Mouse (Mus musculus) retina, embryonic 14.5 days (tissue): ENCODE measurements at regions not wholly inside any gene's neighbourhood (a gene's known extent, or its start where the extent isn't known, plus 50 kb on each side); places are given as distances from the start of the nearest gene placed in this dataset.

ENCODE experiments used
- DNase-seq: peaks from one replicate; pipeline ENCODE4 v3.0.0-alpha.2; 2015; ENCODE audit warnings: low spot score

- DNase-seq: no peak
These were observed 235.8 kb downstream of the Foxo1 start for GRCm38 (mm10) chr3:52503925-52504324.

- no peak for DNase-seq
These were observed 234.1 kb downstream of the Foxo1 start for GRCm38 (mm10) chr3:52502223-52502622.

- DNase-seq: no peak
These were observed 233.5 kb downstream of the Foxo1 start for GRCm38 (mm10) chr3:52501614-52502013.

- no peak for DNase-seq
These were observed 231.9 kb downstream of the Foxo1 start for GRCm38 (mm10) chr3:52500026-52500425.

GRCm38 (mm10) chr3:52499581-52499980, 231.4 kb downstream of the Foxo1 start:
- DNase-seq: no peak

- DNase-seq: no peak
These were observed 230.5 kb downstream of the Foxo1 start for GRCm38 (mm10) chr3:52498506-52499228.

GRCm38 (mm10) chr3:52496965-52497364, 228.8 kb downstream of the Foxo1 start:
- no peak for DNase-seq

- DNase-seq: no peak
These were observed 227.3 kb downstream of the Foxo1 start for GRCm38 (mm10) chr3:52495401-52495800.

- DNase-seq: no peak
These were observed 226.8 kb downstream of the Foxo1 start for GRCm38 (mm10) chr3:52494924-52495323.

- DNase-seq: no peak
These were observed 211.1 kb downstream of the Foxo1 start for GRCm38 (mm10) chr3:52479186-52479585.

- DNase-seq: no peak
These were observed 201.8 kb downstream of the Foxo1 start for GRCm38 (mm10) chr3:52469900-52470299.

GRCm38 (mm10) chr3:52469397-52469796, 201.3 kb downstream of the Foxo1 start:
- DNase-seq: no peak

GRCm38 (mm10) chr3:52468326-52468725, 200.2 kb downstream of the Foxo1 start:
- no peak for DNase-seq

- DNase-seq: no peak
These were observed 199.7 kb downstream of the Foxo1 start for GRCm38 (mm10) chr3:52467876-52468275.

- no peak for DNase-seq
These were observed 198.9 kb downstream of the Foxo1 start for GRCm38 (mm10) chr3:52466984-52467565.

GRCm38 (mm10) chr3:52466571-52466970, 198.4 kb downstream of the Foxo1 start:
- no peak for DNase-seq

- DNase-seq: peak; percentile 27
These were observed 195.8 kb downstream of the Foxo1 start for GRCm38 (mm10) chr3:52463911-52464310.

GRCm38 (mm10) chr3:52454955-52455354, 186.8 kb downstream of the Foxo1 start:
- DNase-seq: no peak

- no peak for DNase-seq
These were observed 184.9 kb downstream of the Foxo1 start for GRCm38 (mm10) chr3:52453041-52453440.

- DNase-seq: no peak
These were observed 184.2 kb downstream of the Foxo1 start for GRCm38 (mm10) chr3:52452345-52452744.

GRCm38 (mm10) chr3:52446991-52447390, 178.9 kb downstream of the Foxo1 start:
- no peak for DNase-seq

- DNase-seq: no peak
These were observed 178.4 kb downstream of the Foxo1 start for GRCm38 (mm10) chr3:52446500-52446899.

GRCm38 (mm10) chr3:52444420-52445119, 176.4 kb downstream of the Foxo1 start:
- no peak for DNase-seq
